Mouse (Mus musculus) granulocyte monocyte progenitor cell, adult 5-6 weeks (primary cell): ENCODE results near the gene 4930432K21Rik. TPM values are rescaled to one million over a fixed set of nuclear protein-coding genes. Genes with fewer than 3 reads are reported as not detected.

Experiments
- ATAC-seq: replicated peaks from 2 replicates; pipeline ENCODE4 v1.8.0; 2016; ENCODE audit warnings: mild to moderate bottlenecking, moderate TSS enrichment, inconsistent platforms; ENCODE audit not compliant: poor library complexity, severe bottlenecking
- total RNA-seq, 2 experiments: library from RNA; stranded (forward) in 1 of 2; stranded (reverse) in 1 of 2; fragments of 200-712, 200-1000 nt in 1 of 2; fragments of >200 nt in 1 of 2; fragmentation: Nextera tagmentation in 1 of 2; gene quantifications; 2 replicates each; pipeline ENCODE4 v1.2.3; 2014 to 2017

Gene 4930432K21Rik
- total RNA-seq (2014; fragmentation: Nextera tagmentation), result 1.2 TPM in 1 of 2 replicates, not detected in the other
- 1.2 and 1.8 TPM in 2 replicates for total RNA-seq (2017)

DNA sequence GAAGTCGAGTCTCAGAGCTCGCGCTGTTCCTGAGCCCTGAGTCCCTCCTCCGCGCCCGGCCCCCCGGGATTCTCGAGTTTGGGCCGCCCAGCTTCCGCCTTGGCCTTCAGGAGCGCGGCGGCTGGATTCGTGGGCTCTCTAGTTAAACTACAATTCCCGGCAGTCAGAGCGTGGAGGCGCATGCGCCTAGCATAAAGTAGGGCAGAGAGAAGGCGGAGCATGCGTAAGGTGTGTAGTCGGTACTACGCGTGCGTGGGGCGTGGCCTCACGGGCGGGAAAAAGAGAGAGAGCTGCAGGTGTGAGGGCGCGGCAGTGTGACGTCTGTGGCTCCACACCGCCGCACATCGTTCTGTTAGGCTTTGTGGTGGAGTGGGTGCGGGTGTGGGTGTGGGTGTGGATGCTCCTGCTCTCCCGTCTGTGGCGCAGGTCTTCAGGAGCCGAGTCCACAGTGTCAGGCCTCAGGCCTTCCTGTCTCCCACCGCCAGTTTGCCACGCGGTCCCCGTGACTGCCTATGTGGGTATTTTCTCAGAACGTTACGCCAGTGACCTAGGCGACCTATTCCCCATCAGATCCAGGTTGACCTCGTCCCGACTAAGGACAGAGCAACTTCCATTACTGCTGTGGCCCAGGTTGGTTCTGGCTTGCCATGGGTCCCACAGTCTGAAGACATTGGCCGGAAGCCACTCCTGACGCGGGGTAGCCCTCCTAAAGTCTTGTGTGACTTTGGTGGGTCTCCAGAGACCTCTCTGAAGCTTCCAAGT, at the start of gene 4930432K21Rik, which contains the start of gene Cc2d1a:
Gene 4930432K21Rik, plus strand, starts transcription at position 257 of the 762 bp plus-strand sequence.
Gene Cc2d1a, minus strand, starts transcription at position 168 of the 762 bp plus-strand sequence.
- ATAC-seq, result peak; percentile 95

DNA sequence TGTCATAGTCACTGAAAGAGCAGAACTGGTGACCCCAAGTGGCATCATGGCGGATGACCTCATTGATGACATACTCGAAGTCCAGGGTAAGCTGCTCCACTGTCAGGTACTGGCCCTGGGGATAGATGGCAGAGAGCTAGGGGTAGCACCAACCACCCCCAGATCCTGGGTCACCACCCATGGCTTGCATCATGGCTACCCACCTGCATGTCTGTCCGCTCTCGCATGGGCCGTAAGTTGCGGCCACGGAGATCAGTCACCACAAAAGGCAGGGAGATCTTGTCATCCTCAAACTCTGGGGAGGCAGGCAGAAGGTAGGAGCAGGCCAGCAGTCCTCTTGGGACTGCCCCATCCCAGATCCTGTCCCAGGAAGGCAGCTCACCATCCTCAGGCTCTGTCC, 49.4 kb upstream of the 4930432K21Rik start:
- ATAC-seq, result no peak

DNA sequence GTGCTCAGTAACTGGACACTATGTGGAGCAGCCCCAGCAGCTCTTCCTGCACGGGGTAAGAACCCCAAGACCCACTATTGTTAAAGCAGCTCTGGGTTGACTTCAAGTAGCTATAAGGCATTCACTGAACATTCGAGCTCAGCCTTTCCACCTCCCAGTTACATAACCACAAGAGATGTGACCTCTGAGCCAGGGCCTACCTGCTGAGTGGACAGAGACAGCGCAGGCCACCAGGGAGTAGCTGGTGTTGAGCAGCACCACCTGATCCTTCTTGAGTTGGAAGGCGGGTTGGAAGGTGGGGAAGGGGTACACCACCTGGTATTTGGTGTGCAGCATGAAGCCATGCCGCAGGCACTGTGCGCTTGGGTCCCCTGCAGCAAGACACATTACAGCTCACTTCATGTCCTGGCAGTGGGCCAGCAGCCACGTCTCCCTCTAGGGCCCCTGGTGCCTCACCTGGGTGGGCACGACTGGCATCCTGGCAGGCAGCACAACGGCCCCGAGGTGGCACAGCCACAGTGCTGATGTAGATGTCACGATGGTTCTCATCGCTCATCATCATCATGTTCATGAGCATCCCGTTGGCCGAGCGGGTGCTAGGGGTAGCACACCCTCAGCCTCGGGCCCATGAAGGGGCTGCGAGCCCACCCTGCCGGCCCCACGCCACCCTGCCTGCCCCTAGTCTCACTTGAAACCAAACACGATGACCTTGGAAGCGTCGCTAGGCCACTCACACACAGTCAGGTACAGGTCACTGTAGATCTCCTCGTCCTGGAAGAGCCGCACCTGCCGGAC, 46.2 kb upstream of the 4930432K21Rik start:
- ATAC-seq, result no peak

DNA sequence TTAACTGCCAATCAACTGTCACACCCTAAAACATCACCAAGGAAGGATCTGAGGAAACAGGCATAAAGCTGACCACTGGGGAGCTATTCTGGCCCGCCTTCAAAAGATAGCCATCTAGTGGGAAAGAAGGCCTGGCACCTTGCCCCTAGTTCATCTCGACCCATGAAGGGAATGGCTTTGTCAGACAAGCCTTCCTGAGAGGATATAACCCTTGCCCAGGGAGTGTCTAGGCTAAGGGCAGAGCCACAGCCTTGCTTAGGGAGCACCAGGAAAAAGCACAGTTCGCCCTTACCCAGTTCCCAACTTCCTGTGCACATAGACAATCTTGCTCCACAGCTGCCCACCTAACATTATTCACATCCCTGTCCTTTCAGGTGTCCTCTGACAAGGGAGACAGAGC, 44.2 kb upstream of the 4930432K21Rik start:
- ATAC-seq, result no peak

DNA sequence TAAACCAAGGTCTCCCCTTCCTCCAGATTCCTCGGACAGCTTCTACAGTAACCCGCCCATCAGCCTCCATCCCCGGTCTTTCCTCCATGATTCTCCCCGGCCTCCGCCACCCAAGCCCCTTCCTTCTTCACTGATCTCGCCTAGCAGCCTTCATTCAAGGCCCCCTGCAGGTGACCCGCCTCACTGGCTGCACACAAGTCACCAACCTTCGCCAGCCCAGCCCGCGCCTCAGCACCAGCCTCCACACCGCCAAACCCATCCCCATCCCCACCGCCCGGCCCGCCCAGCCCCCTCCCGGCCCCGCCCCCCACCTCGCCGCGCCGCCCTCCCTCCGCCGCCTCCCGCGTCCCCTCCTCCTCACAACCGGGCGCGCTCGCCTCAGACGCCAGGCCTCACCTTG, 43.6 kb upstream of the 4930432K21Rik start:
- peak; percentile 63 for ATAC-seq

DNA sequence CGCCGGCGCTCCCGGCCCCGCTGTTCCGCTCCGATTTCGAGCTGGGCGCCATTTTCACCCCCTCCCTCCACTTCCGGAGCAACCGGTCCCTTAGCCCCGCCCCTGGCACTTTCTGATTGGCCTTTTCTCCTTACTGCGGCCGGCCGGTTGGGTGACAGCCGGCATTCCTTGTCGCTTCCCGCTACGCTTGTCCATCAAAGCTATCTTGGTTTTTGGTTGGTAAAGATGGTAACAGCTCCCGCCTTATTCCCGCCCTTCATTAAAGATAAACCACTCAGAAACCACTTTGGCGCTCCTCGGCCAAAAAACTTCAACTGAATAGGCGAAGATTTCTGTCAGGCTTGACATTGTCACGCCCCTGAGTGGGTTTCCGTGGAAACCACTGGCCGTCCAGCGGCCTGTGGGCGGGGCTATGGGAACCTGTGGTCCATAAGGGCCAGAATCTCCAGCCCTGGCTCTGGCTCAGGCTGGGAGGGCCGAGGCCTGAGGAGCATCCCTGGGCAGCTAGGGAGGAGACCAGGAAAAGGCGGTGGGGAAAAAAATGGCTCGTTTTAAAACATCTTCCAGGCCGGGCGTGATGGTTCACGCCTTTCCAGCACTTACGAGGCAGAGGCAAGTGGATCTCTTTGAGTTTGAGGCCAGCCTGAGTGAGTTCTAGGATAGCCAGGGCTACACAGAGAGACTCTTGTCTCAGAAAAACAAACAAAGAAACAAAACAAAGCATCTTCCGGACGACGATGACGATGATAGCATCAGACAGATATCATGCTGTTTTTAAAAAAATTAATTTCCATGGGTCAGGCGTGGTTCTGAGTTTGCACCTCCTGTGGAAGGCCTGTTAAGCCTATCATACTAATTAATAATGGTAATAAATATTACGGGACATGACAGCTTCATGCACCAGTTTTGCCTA, 42.9 kb upstream of the 4930432K21Rik start, which contains the start of gene Dcaf15:
Gene Dcaf15, minus strand, starts transcription at position 72 of the 913 bp plus-strand sequence.
- peak; percentile 94 for ATAC-seq

DNA sequence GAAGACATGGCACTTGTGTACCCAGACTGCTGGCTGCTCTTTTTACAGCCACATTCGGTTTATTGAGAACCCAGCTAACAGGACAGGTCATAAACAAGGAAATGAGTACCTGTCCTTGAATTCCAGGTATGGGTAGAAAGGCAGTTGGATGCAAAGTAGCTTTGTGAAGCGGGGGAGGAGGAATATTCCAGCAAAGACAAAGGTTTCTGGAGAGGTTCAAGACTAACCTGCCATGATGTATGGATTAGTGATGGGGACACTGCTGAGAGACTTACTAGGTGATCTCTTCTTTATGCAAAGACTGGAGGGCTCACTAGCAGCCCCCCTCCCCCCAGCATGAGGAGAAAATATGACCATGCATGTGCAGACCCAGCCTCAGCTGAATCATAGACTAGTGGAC, 42.1 kb upstream of the 4930432K21Rik start:
- ATAC-seq, result no peak

DNA sequence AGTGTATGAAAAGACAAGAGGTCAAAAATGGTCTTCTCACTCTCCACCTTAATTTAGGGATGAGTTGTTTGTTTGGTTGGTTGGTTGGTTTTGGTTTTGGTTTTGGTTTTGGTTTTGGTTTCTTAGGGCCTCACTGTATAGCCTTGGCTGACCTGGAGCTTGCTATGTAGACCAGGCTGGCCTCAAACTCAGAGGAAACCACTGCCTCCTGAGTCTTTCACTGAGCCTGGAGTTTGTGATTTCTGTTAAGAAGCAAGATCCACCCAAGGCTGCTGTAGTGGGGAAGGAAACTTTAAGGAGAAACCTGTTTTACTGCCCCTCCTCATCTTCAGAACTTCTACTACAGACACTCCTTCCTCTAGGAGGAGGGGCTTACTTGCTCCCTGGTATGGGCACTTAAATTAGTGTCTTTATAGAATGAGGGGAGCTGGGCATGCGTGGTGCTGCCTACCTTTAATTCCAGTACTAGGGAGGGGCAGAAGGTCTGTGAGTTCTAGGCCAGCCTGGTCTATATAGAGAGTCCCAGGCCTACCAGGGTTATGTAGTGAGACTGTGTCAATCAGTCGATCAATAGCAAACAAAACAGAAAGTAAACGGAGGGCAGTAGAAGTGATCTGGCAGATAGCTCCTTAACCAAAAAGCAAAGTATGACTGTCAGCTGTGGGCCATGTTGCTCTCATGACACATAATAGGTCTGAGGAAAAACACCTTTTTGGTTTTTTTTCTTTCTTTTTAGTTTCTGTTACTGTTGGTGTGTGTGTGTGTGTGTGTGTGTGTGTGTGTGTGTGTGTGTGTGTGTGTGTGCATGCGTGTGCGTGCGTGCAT, 41.4 kb upstream of the 4930432K21Rik start:
- ATAC-seq, result no peak

DNA sequence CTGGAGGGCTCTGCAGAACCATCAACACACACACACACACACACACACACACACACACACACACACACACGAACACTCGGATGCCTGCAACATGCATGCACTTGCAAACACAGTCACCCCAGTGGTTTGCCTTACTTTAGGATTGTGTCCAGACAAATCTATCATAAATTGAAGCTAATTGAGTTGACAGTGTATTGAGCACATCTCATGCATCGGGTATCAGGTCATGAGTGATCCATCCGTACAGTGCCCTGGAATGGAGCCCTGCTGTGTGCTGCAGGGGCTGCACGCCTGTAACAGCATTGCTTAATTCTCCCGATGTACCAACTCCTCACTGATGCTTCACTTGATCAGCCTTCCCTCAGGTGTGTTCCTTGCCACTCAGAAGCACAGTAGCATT, 32.2 kb upstream of the 4930432K21Rik start:
- ATAC-seq, result no peak

DNA sequence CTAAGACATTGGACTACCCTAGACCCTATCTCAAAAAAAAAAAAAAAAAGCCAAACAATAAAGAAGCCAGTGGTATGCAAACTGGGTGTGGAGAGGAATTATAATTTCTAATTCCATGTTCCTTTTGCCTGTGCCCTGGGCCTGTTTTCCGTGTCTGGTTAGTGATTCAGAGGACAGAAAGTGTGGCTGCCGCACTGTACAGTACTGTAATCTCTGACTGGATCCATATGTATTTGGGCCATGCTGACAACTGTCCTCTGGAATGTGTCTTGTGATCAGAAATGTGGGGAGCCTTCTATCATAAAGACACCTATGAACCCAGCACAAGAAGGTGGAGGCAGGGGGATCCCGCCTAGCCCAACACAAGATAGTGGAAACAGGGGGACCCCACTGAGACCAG, 25.7 kb upstream of the 4930432K21Rik start:
- ATAC-seq, result no peak

DNA sequence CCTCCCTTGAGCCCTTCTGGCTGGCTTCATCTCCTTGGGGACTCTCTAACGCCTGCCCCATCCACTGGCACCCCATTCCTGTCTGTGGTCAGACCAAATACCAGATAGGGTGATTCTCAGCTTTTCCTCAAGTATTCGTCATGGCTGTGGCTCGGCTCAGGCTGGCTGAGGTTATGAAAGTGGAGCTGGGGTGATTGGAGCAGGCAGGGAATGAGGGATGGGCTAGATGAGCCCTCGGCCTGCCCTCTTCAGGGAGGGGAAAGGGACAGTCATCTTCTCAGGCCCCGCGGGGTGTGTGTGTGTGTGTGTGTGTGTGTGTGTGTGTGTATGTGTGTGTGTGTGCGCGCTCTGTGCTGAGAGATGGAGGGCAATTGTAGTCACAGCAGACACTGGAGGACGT, 22.2 kb upstream of the 4930432K21Rik start, which contains the start of gene Podnl1:
Gene Podnl1, plus strand, starts transcription at position 334 of the 400 bp plus-strand sequence.
- ATAC-seq, result peak; percentile 30; the same call in 1 of the 2 replicates

DNA sequence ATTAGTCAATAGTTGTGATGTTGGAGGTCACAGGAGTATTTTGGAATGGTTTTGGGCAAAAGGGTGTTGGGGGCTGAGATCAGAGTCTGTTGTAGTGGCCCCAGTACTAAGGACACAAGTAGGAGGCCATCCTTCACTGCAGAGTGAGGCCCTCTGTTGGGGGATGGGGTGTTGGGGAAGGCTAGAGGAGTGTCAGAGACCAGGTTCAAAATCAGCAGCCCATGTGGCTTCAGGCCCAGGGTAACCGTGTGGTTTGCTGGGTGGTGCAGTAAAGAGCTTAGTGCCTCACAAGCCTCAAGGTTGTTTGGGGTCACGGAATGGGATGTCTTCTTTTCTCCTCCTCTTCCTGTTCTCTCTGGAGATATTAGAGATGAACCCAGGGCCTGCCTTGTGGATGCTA, 21.1 kb upstream of the 4930432K21Rik start:
- peak; percentile 13; the same call in 1 of the 2 replicates for ATAC-seq

DNA sequence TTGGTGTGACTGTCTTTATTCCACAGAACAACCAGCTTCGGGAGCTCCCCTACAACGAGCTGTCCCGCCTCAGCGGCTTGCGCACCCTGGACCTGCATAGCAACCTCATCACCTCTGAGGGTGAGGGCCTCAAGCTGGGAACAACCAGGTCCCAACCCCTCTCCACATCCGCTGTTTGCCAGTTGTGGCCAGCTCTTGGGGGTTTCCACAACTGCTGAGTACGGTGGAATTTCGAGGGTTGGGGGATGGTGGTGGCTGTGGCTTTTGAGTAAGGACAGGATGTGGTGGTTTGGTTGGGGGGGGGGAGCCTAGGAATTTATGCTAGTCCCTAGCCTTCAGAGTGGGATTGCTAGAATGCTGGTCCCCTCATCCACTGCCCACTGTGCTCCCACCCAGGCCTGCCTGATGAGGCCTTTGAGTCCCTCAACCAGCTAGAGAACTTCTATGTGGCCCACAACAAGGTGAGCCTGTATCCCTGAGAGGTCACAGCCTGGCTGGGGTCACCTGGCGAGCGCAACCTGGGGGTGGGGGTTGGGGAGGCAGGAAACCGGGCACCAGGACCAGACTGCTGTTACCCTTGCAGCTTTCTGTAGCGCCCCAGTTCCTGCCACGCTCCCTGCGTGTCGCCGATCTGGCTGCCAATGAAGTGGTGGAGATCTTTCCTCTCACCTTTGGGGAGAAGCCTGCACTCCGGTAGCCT, 20.5 kb upstream of the 4930432K21Rik start:
- peak; percentile 60 for ATAC-seq

DNA sequence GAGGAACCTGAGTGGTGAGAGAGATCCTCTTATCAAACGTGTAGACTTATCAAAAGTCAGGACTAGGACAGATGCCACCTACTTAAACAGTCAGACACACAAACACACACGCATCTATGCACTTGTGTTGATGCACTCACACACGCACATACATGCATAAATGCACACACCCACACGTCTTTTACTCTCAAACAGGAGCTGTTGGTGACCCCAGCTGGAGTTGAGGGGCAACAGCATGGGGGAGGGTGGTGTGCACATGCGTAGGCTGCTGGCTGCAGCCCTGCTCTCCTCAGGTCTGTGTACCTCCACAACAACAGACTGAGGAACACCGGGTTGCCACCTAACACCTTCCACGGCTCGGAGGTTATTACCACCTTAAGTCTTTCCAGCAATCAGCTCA, 19.5 kb upstream of the 4930432K21Rik start:
- no peak for ATAC-seq

DNA sequence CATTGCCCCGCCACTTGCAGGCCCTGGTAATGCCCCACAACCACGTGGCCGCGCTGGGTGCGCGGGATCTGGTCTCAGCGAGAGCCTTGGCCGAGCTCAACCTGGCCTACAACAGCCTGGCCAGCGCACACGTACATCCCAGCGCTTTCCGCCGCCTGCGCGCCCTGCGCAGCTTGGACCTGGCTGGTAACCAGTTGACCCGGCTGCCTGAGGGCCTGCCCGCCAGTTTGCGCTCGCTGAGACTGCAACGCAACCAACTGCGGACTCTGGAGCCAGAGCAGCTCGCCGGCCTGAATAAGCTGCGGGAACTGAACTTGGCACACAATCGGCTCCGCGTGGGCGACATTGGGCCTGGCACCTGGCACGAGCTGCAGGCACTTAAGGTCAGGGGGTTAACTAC, 17.0 kb upstream of the 4930432K21Rik start:
- ATAC-seq, result no peak

DNA sequence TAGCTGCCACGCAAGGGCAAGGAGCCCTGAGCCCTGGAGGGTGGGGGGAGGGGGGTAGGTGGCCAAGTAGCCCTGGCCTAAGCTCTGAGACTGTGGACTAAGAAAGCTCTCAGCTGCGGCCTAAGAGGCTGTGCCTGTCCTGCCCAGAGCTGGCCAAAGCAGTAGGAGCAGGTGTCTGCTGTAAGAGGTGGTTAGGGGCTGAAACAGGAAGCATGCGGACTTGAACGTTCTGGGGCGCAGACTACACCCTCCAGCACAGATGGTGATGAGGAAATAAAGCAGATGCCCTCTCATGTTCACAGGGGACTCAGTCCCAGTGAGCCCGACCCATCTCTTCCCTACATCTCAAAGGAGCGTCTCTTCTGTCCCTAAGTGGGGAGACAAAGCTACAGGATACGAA, 15.6 kb upstream of the 4930432K21Rik start:
- peak; percentile 64 for ATAC-seq

DNA sequence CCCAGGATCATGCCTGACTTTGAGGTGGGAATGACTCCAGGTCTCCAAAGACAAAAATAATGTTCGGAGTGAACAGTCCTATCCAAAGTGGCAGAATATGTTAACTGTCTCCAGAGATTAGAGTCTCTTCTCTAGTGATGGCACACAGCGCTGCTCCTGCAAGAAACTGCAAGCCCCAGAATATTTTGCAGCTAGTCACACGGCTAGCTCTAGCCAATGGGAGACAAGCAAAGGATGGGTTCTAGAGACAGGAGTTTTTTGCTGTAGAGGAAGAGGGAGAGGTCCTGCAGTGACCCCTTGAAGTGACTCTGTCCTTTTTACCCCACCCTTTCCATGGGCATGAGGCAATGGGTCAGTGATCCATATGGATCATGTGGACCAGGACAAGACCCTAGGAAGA, 10.0 kb upstream of the 4930432K21Rik start:
- no peak for ATAC-seq

DNA sequence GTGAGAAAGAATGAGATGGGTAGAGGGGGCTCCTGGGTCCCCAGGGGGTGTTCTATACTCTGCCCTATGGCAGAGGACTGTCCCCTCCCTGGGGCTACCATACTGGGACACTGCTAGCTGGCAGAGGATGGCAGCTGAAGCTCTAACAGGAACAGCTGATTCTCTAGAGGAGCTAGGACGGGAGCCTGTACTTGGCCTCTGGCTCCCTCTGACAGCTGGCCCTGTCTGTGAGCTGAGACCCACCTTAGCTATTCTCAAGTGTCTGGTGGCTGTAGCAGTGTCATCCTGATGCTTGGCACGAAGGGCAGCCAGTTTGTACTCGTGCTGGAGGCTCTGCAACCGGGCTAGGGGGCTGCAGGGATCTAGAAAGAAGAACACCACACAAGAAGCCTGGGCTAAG, 7.0 kb upstream of the 4930432K21Rik start:
- ATAC-seq, result no peak
